In genomic region chr5:149079018-149079757, GRCm38 (mm10) we compare ENCODE assay signal across 8 mouse cellular contexts.
DNase-seq lines count a peak whose midpoint lies in the region; ATAC-seq lines count a peak whose summit lies in the region.

No protein-coding gene starts in this region.

- H3K9me3 ChIP-seq in midbrain, embryonic 10.5 days (replicated peaks): no peaks in the 10 kb centered on the region
- H3K9me3 ChIP-seq in midbrain, embryonic 16.5 days (replicated peaks; ENCODE audit: control insufficient read depth, low read length, poor library complexity, severe bottlenecking): no peaks in the 10 kb centered on the region
- H3K9me3 ChIP-seq in embryonic facial prominence, embryonic 13.5 days: no peaks in the 10 kb centered on the region
- no peaks in the 10 kb centered on the region for H3K9me3 ChIP-seq in hindbrain, embryonic 13.5 days

- no peaks in the 10 kb centered on the region for H3K36me3 ChIP-seq in midbrain, embryonic 10.5 days
- H3K36me3 ChIP-seq in midbrain, embryonic 16.5 days (ENCODE audit: control insufficient read depth, insufficient read depth, low read length): no peaks in the 10 kb centered on the region
- no peaks in the 10 kb centered on the region for H3K36me3 ChIP-seq in embryonic facial prominence, embryonic 13.5 days
- no peaks in the 10 kb centered on the region for H3K36me3 ChIP-seq in hindbrain, embryonic 13.5 days

- H3K9ac ChIP-seq in midbrain, embryonic 16.5 days (ENCODE audit: low read depth, low read length): no peak overlapping the region
- peak overlapping the region; percentile 49; the same call in 1 of the 2 replicates for H3K9ac ChIP-seq in embryonic facial prominence, embryonic 13.5 days
- no peak overlapping the region for H3K9ac ChIP-seq in hindbrain, embryonic 13.5 days

- 19% methylated on average over 18 of the region's 18 CpGs for WGBS in midbrain, embryonic 10.5 days
- WGBS in midbrain, embryonic 16.5 days: 15% methylated on average over 18 of the region's 18 CpGs
- WGBS in embryonic facial prominence, embryonic 13.5 days: 15% methylated on average over 18 of the region's 18 CpGs
- 24% methylated on average over 18 of the region's 18 CpGs for whole genome bisulfite sequencing in hindbrain, embryonic 13.5 days

- DNase-seq in midbrain, embryonic 10.5 days (ENCODE audit: low spot score): peak; percentile 15
- peak; percentile 25 for DNase-seq in kidney, postnatal 14 days
- peak; percentile 44 to 66 for DNase-seq in lung, postnatal 4 days
- no peak for DNase-seq in thymus, postnatal 4 days

- H3K4me2 ChIP-seq in midbrain, embryonic 16.5 days (ENCODE audit: low read length): no peak overlapping the region
- peak overlapping the region; percentile 22 for H3K4me2 ChIP-seq in embryonic facial prominence, embryonic 13.5 days
- H3K4me2 ChIP-seq in hindbrain, embryonic 13.5 days: no peak overlapping the region

- no peak for ATAC-seq in midbrain, embryonic 16.5 days
- no peak for ATAC-seq in embryonic facial prominence, embryonic 13.5 days (ENCODE audit: insufficient number of reproducible peaks, insufficient read depth, low FRiP score, low TSS enrichment, low read depth)
- ATAC-seq in megakaryocyte-erythroid progenitor cell, adult 5-6 weeks (replicated peaks; ENCODE audit: low FRiP score, low TSS enrichment, poor library complexity, severe bottlenecking): no peak
- no peak for ATAC-seq in hindbrain, embryonic 13.5 days (ENCODE audit: low FRiP score)

- peaks cover 13% of the 10 kb centered on the region; the same call in 1 of the 2 replicates for H3K27me3 ChIP-seq in midbrain, embryonic 10.5 days (ENCODE audit: low read depth, poor library complexity, severe bottlenecking)
- no peaks in the 10 kb centered on the region for H3K27me3 ChIP-seq in midbrain, embryonic 16.5 days (ENCODE audit: control insufficient read depth, insufficient read depth, low read depth, low read length)
- no peaks in the 10 kb centered on the region for H3K27me3 ChIP-seq in embryonic facial prominence, embryonic 13.5 days
- no peaks in the 10 kb centered on the region for H3K27me3 ChIP-seq in hindbrain, embryonic 13.5 days

- H3K27ac ChIP-seq in midbrain, embryonic 10.5 days (replicated peaks): peak overlapping the region; percentile 38; the same call in 1 of the 2 replicates
- H3K27ac ChIP-seq in midbrain, embryonic 16.5 days (ENCODE audit: low read length): no peak overlapping the region
- no peak overlapping the region for H3K27ac ChIP-seq in embryonic facial prominence, embryonic 13.5 days
- no peak overlapping the region for H3K27ac ChIP-seq in hindbrain, embryonic 13.5 days

- H3K4me3 ChIP-seq in midbrain, embryonic 10.5 days: peak overlapping the region; percentile 21; the same call in 1 of the 2 replicates
- no peak overlapping the region for H3K4me3 ChIP-seq in midbrain, embryonic 16.5 days (ENCODE audit: low read depth, low read length)
- no peak overlapping the region for H3K4me3 ChIP-seq in embryonic facial prominence, embryonic 13.5 days
- no peak overlapping the region for H3K4me3 ChIP-seq in hindbrain, embryonic 13.5 days

- peaks cover 12% of the 10 kb centered on the region for H3K4me1 ChIP-seq in midbrain, embryonic 10.5 days
- no peaks in the 10 kb centered on the region for H3K4me1 ChIP-seq in midbrain, embryonic 16.5 days (ENCODE audit: control insufficient read depth, insufficient read depth, low read length)
- peaks cover 12% of the 10 kb centered on the region for H3K4me1 ChIP-seq in embryonic facial prominence, embryonic 13.5 days
- H3K4me1 ChIP-seq in hindbrain, embryonic 13.5 days (replicated peaks): no peaks in the 10 kb centered on the region
